Mouse (Mus musculus): ENCODE measurements around the gene Dph6.

Gene Dph6

GRCm38 (mm10) chr2:114540416-114540815 lies 114.3 kb downstream of the Dph6 start:
- in situ Hi-C loops (cut with MboI), result no loop called here

GRCm38 (mm10) chr2:114536032-114536431 lies 118.7 kb downstream of the Dph6 start:
- in situ Hi-C loops (cut with MboI), result no loop called here

GRCm38 (mm10) chr2:114531010-114531756 lies 123.6 kb downstream of the Dph6 start:
- in situ Hi-C loops (cut with MboI), result no loop called here

GRCm38 (mm10) chr2:114520414-114520813 lies 134.3 kb downstream of the Dph6 start:
- in situ Hi-C loops (cut with MboI), result no loop called here

- in situ Hi-C loops (cut with MboI), result no loop called here
Observed at GRCm38 (mm10) chr2:114519907-114520306, 134.9 kb downstream of the Dph6 start.

GRCm38 (mm10) chr2:114492398-114492797 lies 162.4 kb downstream of the Dph6 start:
- in situ Hi-C loops (cut with MboI), result no loop called here

GRCm38 (mm10) chr2:114491907-114492306 lies 162.9 kb downstream of the Dph6 start:
- in situ Hi-C loops (cut with MboI), result no loop called here

GRCm38 (mm10) chr2:114486980-114487379 lies 167.8 kb downstream of the Dph6 start:
- in situ Hi-C loops (cut with MboI), result no loop called here
